Mouse (Mus musculus): ENCODE data around the gene Alox12.

The Alox12 gene

GRCm38 (mm10) chr11:70193354-70194285, 61.5 kb downstream of the Alox12 start:
- DNase-seq (ENCODE audit: low spot score in 2 of 2), result no peak

- no peak for DNase-seq (ENCODE audit: low spot score in 2 of 2)
Measured at GRCm38 (mm10) chr11:70192157-70192556, 63.0 kb downstream of the Alox12 start.

Measured in spleen, postnatal 14 days (tissue).